Mouse (Mus musculus) ES-Bruce4 (cell line): ENCODE measurements around the gene Prss36. TPM values are rescaled to one million over a fixed set of nuclear protein-coding genes. Genes with fewer than 3 reads are reported as not detected.
A peak's percentile ranks its signal among the peaks of the same experiment; 100 is the strongest.

ENCODE experiments used
- H3K27ac ChIP-seq: 2 replicates; pipeline ENCODE4 v1.5.1; 2012; ENCODE audit warnings: low read length, inconsistent platforms; ENCODE audit not compliant: insufficient read depth
- H3K27me3 ChIP-seq: 2 replicates; pipeline ENCODE4 v1.6.1; 2012; ENCODE audit warnings: mild to moderate bottlenecking, low read length, inconsistent platforms; ENCODE audit not compliant: control insufficient read depth, poor library complexity, insufficient read depth, severe bottlenecking
- H3K36me3 ChIP-seq: 2 replicates; pipeline ENCODE4 v1.6.1; 2012; ENCODE audit warnings: inconsistent platforms, mild to moderate bottlenecking, low read length, moderate library complexity; ENCODE audit not compliant: control insufficient read depth, poor library complexity, insufficient read depth, severe bottlenecking
- H3K4me1 ChIP-seq: one replicate; pipeline ENCODE4 v1.8.1; 2011; ENCODE audit warnings: low read length; ENCODE audit not compliant: control insufficient read depth, insufficient read depth
- H3K4me3 ChIP-seq: 2 replicates; pipeline ENCODE4 v1.5.1; 2011; ENCODE audit warnings: low read depth, mild to moderate bottlenecking, low read length
- H3K9ac ChIP-seq: 2 replicates; pipeline ENCODE4 v1.6.1; 2012; ENCODE audit warnings: low read depth, mild to moderate bottlenecking, inconsistent platforms; ENCODE audit not compliant: poor library complexity, severe bottlenecking
- H3K9me3 ChIP-seq: replicated peaks from 2 replicates; pipeline ENCODE4 v1.6.1; 2012; ENCODE audit warnings: mild to moderate bottlenecking, low read length, inconsistent platforms; ENCODE audit not compliant: control insufficient read depth, poor library complexity, insufficient read depth, severe bottlenecking
- CTCF ChIP-seq: IDR thresholded peaks from one replicate; pipeline ENCODE4 v1.8.1; 2011; ENCODE audit warnings: low read depth, low read length
- EP300 ChIP-seq: IDR thresholded peaks from 2 replicates; pipeline ENCODE4 v1.6.1; 2011; ENCODE audit warnings: low read depth, low read length; ENCODE audit not compliant: insufficient read depth
- POLR2A ChIP-seq: IDR thresholded peaks from one replicate; pipeline ENCODE4 v1.8.1; 2011; ENCODE audit warnings: low read length; ENCODE audit not compliant: insufficient read depth
- polyA plus RNA-seq: library from polyadenylated mRNA; stranded (reverse); fragments of >200 nt; gene quantifications from 2 replicates; pipeline ENCODE4 v1.2.4, GENCODE M21; 2011; ENCODE audit warnings: low read depth; ENCODE audit not compliant: missing spikeins, insufficient read depth, insufficient read length

Prss36 gene
- polyA plus RNA-seq, 1 experiment, result 21.2 TPM

- TF ChIP-seq CTCF (no peak), EP300 (peak; percentile 43; the same call in 1 of the 2 replicates), POLR2A (peak; percentile 64)
- peak within 1 kb of the TSS; percentile 28; the same call in 1 of the 2 replicates for H3K27ac ChIP-seq
- H3K27me3 ChIP-seq, result no peaks in the 10 kb centered on the region
- H3K4me3 ChIP-seq, result peak within 1 kb of the TSS; percentile 82
- no peaks in the 10 kb centered on the region for H3K9me3 ChIP-seq
- peaks cover 7% of the 10 kb centered on the region for H3K36me3 ChIP-seq
- H3K9ac ChIP-seq, result peak within 1 kb of the TSS; percentile 64
- H3K4me1 ChIP-seq, result peaks cover 7% of the 10 kb centered on the region
Measured at GRCm38 (mm10) chr7:127929923-127930322, 16.6 kb downstream of the Prss36 start, which contains the start of gene Prss8. Gene Prss8, minus strand, starts transcription at chr7:127930104.

DNA sequence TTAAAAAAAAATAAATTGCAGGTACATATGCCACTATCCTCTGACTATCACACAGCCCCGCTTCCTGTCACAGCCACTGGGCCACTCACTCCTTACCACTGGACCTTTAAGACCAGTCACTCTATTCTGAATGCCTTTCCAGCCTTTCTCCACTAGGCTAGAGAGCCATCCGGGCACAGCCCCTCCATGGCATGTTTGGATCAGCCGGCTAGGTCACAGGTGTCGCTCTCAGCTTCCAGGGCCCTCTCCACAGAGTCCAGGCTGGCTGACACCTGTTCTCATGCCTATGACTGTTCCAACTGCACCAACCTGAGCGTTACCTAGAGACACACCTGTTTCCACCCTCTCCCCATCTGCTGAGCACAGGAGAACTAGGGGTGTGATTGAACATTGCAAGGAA lies 17.9 kb downstream of the Prss36 start:
- Histone ChIP-seq H3K27ac (0 out of 2 replicates have a peak overlapping the region, but pooled peaks have one; percentile 5), H3K36me3 (peaks cover 13% of the 10 kb centered on the region), H3K27me3 (no peaks in the 10 kb centered on the region), H3K9ac (peak overlapping the region; percentile 64; the same call in 1 of the 2 replicates), H3K9me3 (no peaks in the 10 kb centered on the region), H3K4me1 (peaks cover 10% of the 10 kb centered on the region), H3K4me3 (peak overlapping the region; percentile 82)
- TF ChIP-seq EP300 (no peak), CTCF (no peak), POLR2A (no peak)

DNA sequence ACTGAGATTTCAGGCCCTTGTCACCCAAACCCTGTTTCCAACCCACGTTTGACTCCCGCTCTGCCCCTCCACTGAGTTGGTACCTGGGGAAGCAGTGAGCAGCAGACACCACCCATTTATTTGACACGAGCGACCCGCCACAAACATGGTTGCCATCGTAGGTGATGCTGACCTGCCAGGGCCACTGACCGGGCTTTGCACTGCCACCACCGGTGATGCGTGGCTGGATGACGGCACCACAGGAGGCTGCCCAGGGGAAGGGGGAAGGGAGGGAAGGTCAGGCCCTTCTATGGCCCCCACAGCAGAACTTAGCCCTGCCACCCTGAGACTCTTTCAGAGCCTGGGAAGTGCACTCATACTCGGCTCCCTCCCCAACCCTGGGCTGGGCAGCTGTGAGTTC lies 18.8 kb downstream of the Prss36 start:
- Histone ChIP-seq H3K27me3 (no peaks in the 10 kb centered on the region), H3K9ac (no peak overlapping the region), H3K4me3 (no peak overlapping the region), H3K27ac (no peak overlapping the region), H3K9me3 (no peaks in the 10 kb centered on the region), H3K4me1 (peaks cover 10% of the 10 kb centered on the region), H3K36me3 (peaks cover 13% of the 10 kb centered on the region)
- TF ChIP-seq POLR2A, result no peak
- TF ChIP-seq CTCF, result no peak
- TF ChIP-seq EP300, result no peak

GRCm38 (mm10) chr7:127926846-127927245 lies 19.7 kb downstream of the Prss36 start:
- no peaks in the 10 kb centered on the region for H3K27me3 ChIP-seq
- H3K27ac ChIP-seq, result no peak overlapping the region
- H3K36me3 ChIP-seq, result peaks cover 13% of the 10 kb centered on the region
- no peak overlapping the region; the same call in 1 of the 2 replicates for H3K4me3 ChIP-seq
- TF ChIP-seq EP300 (peak; percentile 65; the same call in 1 of the 2 replicates), POLR2A (no peak)
- no peak overlapping the region for H3K9ac ChIP-seq
- H3K4me1 ChIP-seq, result peaks cover 8% of the 10 kb centered on the region
- no peaks in the 10 kb centered on the region for H3K9me3 ChIP-seq

GRCm38 (mm10) chr7:127926066-127926465 lies 20.5 kb downstream of the Prss36 start:
- peaks cover 14% of the 10 kb centered on the region for H3K36me3 ChIP-seq
- peaks cover 8% of the 10 kb centered on the region for H3K4me1 ChIP-seq
- no peak overlapping the region for H3K4me3 ChIP-seq
- H3K27ac ChIP-seq, result no peak overlapping the region
- no peaks in the 10 kb centered on the region for H3K27me3 ChIP-seq
- H3K9ac ChIP-seq, result no peak overlapping the region
- no peak for TF ChIP-seq EP300
- TF ChIP-seq POLR2A, result no peak
- TF ChIP-seq CTCF, result no peak
- H3K9me3 ChIP-seq, result no peaks in the 10 kb centered on the region

DNA sequence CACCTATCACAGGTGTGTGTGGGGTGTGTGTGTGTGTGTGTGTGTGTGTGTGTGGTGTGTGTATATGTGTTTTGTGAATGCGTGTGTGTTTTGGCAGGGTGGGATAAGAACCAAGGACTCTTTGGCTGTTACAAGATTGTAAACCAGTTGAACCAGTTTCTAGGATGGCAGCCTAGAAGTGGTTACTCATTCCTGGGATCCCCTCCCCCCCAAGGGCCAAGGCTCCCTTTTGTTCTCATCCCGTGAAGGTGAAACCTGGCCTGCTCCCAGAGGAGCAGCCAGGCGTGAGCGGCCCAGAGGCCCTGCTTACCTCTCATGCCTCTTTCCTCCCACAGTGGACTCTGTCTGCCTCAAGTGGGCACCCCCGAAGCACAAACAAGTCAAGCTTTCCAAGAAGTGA lies 21.3 kb downstream of the Prss36 start:
- H3K27ac ChIP-seq, result peak overlapping the region; percentile 41
- H3K9ac ChIP-seq, result no peak overlapping the region
- no peaks in the 10 kb centered on the region for H3K9me3 ChIP-seq
- no peaks in the 10 kb centered on the region for H3K27me3 ChIP-seq
- TF ChIP-seq EP300 (0 out of 2 replicates have a peak, but pooled peaks have one; percentile 59), POLR2A (no peak)
- peaks cover 16% of the 10 kb centered on the region for H3K36me3 ChIP-seq
- H3K4me3 ChIP-seq, result no peak overlapping the region
- H3K4me1 ChIP-seq, result peaks cover 4% of the 10 kb centered on the region
